Mouse (Mus musculus): Measurements from ENCODE around the gene Hoxb2.

The Hoxb2 gene

DNA sequence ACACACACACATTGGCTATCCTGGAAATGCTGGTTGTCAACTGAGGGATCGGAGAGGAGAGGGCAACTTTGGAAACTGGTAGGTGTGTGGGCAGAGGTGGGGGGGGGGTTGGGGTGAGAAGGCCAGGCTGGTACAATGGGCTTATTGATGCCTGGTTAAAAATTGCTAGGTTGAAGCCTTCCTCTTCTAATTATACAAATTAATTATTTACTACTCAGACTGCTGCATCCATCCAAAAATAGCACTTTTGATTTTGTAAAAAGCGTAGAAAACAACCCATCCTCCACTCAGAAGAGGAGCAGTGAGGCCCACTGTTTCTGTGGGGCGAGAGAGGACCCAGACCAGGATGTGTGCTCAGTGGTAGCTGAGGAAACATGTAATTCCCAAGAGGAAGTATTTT lies 15.3 kb upstream of the Hoxb2 start:
- DNase-seq (ENCODE audit: low read depth, low spot score) = no peak

DNA sequence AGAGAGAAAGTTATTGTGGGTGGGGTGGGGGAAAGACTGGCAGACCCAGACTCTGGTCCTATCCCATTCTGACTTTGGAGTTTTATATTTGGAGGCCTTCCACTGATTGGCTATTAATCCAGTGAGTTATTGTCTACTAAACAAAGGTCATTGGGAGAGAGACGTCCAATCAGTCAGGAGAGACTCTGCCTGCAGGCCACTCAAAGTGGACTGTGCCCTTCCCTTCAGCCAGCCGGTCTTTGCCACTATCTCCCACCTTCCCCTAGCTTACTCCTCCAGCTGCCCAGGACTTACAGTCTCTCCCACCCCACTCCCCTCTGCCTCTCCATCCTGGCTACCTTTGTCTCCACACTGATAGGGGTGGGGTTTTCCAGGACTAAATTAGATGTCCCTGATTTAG lies 13.7 kb upstream of the Hoxb2 start:
- no peak for DNase-seq (ENCODE audit: low read depth, low spot score)

GRCm38 (mm10) chr11:96337026-96337425 lies 13.3 kb upstream of the Hoxb2 start:
- DNase-seq (ENCODE audit: low read depth, low spot score) = no peak

- no peak for DNase-seq (ENCODE audit: low read depth, low spot score)
These were observed 11.1 kb upstream of the Hoxb2 start for GRCm38 (mm10) chr11:96338957-96339855.

- DNase-seq (ENCODE audit: low read depth, low spot score) = peak; percentile 57
These were observed 9.5 kb upstream of the Hoxb2 start for GRCm38 (mm10) chr11:96340698-96341365.

DNA sequence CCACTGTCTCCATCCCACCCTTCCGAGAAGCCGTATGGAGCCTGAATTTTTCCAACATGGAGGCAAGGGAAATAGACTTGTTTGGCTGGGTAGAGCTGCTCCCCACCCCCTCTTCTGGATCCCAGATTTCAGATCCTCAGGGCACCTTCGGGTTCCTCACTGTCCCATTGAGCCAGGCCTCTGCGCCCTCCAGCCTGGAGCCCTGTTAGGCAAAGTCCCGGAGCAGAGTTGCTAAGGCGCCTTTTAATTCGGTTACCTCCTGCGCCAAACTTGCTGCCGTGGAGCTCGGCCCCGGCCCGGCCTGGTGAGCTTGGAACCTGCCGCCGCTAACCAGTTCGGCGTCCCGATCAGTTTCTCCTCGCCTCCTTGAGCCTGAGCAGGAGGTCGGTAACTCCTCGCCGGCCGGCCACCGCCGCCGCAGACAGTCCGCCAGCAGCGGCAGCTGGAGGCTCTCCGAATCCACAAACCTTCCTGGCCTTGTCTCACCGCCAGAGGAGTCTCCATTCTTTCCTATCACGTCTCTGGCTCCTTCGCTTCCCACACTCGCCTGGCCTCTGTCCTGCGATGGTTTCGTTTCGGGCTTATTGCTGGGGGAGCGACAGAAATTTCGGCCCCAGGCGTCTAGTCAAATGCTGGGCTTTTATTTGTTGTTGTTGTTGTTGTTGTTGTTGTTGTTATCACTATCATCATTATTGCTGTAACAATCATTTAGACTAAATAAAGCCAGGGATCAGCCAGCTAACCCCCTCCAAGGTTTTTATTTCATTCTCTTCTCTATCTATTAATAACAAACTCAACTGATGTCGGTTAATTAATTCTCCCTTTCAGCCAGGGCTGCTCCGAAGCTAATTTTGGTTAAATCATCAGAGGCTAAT lies 8.4 kb upstream of the Hoxb2 start:
- peak; percentile 73 for DNase-seq (ENCODE audit: low read depth, low spot score)

DNA sequence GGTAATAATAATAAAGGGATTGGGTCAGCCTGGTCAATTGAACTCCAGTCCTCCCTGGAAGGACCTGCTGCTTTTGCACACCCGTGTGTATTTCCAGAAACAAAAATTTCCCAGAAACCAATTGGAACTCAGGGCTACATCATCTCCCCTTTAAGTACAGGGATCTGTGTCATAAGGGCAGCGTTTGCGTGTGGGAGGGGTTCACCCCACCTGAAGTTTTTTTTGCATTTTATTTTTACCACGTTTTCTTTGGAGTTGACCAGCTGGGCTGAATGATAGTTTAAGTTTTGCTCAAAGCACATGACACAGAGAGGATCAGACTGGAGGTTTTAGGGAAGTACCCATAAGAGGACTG lies 7.8 kb upstream of the Hoxb2 start:
- DNase-seq (ENCODE audit: low read depth, low spot score) = no peak

GRCm38 (mm10) chr11:96343206-96343745 lies 7.0 kb upstream of the Hoxb2 start:
- DNase-seq (ENCODE audit: low read depth, low spot score) = no peak

DNA sequence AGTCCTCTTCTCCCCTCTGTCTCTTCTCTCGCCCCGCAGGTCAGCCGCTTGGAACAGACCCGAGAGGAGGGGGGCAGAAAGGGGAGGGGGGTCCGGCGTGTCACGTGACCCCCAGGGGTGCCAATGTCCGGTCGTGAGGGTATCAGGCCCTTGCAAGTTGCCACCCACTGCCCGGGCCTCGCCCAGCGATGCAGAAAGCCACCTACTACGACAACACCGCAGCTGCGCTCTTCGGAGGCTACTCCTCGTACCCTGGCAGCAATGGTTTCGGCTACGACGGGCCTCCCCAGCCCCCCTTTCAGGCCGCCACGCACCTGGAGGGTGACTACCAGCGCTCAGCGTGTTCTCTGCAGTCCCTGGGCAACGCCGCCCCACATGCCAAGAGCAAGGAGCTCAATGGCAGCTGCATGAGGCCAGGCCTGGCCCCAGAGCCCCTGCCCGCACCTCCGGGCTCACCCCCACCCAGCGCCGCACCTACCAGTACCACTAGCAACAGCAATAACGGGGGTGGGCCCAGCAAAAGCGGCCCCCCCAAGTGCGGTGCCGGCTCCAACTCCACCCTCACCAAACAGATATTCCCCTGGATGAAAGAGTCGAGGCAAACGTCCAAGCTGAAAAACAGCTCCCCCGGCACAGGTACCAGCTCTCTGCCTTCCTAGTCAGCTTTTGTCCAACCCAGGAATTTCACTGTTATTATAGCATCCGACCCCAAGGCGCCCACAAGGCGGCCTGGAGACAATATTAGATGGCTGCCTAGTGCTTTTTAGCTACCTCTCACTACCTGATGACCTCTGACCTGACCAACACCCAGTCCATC lies 6.1 kb upstream of the Hoxb2 start:
- no peak for DNase-seq (ENCODE audit: low read depth, low spot score)

- DNase-seq (ENCODE audit: low read depth, low spot score) = no peak
These were observed 5.5 kb upstream of the Hoxb2 start for GRCm38 (mm10) chr11:96344878-96345159.

GRCm38 (mm10) chr11:96345220-96345892 lies 5.0 kb upstream of the Hoxb2 start:
- DNase-seq (ENCODE audit: low read depth, low spot score) = no peak

DNA sequence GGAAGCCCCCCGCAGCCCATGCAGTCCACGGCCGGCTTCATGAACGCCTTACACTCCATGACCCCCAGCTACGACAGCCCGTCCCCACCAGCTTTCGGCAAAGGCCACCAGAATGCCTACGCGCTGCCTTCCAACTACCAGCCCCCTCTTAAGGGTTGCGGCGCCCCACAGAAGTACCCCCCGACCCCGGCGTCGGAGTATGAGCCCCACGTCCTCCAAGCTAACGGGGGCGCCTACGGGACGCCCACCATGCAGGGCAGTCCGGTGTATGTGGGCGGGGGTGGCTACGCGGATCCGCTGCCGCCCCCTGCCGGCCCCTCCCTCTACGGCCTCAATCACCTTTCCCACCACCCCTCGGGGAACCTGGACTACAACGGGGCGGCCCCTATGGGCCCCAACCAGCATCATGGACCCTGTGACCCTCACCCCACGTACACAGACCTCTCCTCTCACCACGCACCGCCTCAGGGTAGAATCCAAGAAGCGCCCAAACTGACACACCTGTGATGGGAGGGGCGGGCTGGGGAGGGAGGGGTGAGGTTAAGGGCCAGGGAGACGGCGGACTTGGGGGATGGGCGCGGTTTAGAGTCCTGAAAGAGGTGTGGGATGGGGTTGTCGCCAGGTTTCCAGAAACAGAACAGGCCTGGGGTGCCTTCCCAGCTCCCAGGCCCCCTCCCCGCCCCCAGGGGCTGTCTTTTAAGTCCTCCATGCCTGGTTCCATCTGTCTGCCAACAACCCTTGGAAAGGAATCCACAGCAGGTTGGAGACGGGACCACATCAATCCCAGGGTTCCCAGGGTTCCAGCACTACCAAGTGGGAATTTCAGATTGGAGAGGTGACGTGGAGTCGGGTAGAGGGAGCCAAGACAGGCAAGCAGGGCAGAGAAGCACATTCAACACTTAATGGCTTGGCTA lies 4.2 kb upstream of the Hoxb2 start:
- DNase-seq (ENCODE audit: low read depth, low spot score) = peak; percentile 84

- no peak for DNase-seq (ENCODE audit: low read depth, low spot score)
These were observed 3.3 kb upstream of the Hoxb2 start for GRCm38 (mm10) chr11:96346916-96347520.

GRCm38 (mm10) chr11:96347717-96348116 lies 2.6 kb upstream of the Hoxb2 start:
- no peak for DNase-seq (ENCODE audit: low read depth, low spot score)

DNA sequence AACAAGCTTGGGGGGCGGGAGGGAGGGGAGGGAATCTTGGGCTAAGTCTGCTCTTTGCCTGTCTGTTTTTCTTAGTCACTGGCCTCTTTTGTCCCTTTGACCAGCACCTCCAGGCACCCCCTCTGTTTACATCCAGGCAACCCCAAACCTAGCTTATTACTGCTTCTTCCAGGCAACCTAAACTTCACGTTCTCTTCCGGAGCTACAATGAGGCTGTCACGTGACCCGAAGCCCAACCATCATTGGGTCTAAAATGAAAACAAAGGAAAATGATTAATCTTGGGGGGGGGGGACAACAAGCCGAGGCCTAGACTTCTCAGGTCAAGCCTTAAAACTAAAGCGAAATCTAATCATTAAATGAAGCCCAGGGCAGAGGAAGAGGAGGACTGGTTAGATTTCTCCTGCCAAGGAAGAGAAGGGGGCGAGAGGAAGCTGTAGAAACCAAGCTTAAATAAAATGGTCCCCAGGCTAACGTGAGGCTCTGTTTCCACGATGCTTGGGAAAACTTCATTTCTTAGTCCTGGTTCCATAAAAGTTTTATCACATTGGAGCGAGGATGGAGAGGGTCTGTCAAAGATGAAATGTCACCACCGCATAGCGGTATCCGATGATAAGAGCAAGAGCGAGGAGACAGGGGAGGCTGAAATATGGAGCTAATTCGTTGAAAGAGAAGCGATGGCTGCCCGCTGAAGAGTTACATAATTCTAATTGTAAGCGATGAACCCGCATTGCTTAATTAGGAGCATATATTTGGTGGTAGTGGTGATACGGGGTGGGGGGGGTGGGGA lies 2.0 kb upstream of the Hoxb2 start:
- no peak for DNase-seq (ENCODE audit: low read depth, low spot score)

GRCm38 (mm10) chr11:96348988-96349387 lies 1.3 kb upstream of the Hoxb2 start:
- DNase-seq (ENCODE audit: low read depth, low spot score) = no peak

DNA sequence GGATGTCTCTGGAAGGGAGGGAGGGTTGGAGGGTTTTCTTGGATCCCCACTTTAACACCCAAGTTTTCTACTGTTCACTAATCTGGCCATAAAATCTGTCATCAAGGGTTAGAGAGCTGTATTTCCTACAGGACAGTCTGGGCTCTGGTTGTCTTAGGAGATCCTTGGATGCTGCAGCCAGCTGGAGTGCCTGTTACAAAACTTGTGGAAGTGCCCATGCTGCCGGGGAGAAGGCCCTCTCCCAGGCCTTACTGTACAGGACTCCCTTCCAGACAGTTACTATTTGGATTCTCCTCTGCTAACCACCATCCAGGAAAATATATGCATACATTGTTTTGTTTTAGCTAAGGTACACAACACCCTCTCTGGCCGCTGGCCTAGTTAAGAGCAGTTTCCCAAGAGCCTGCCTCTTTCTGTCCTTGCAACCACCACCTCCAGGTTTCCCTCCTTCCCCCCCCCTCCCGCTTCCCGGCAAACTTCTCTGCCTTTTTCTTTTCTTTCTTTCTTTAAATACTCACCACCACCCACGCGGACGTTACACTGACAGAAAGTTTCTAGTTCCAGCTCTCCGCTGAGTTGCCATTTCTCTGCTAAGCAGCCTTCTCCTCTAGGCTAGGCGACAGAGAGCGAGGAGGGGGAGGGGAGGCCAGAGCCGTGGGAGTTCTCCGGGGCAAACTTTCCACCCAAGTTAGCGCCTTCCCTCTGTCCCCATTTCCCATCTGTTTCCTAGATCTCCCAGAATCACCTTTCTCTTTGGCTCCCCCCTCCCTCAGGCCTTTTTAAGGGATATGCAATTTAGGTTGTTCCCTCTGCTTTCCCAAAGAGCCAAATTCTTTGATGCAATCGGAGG lies 609 bp upstream of the Hoxb2 start:
- peak; percentile 86 for DNase-seq (ENCODE audit: low read depth, low spot score)
